Mouse (Mus musculus): Measurements from ENCODE around the gene Kcnab3. TPM values are rescaled to one million over a fixed set of nuclear protein-coding genes. Genes with fewer than 3 reads are reported as not detected.

Gene Kcnab3
- polyA plus RNA-seq, 1 experiment from 2014 or later = 2.4 TPM

DNA sequence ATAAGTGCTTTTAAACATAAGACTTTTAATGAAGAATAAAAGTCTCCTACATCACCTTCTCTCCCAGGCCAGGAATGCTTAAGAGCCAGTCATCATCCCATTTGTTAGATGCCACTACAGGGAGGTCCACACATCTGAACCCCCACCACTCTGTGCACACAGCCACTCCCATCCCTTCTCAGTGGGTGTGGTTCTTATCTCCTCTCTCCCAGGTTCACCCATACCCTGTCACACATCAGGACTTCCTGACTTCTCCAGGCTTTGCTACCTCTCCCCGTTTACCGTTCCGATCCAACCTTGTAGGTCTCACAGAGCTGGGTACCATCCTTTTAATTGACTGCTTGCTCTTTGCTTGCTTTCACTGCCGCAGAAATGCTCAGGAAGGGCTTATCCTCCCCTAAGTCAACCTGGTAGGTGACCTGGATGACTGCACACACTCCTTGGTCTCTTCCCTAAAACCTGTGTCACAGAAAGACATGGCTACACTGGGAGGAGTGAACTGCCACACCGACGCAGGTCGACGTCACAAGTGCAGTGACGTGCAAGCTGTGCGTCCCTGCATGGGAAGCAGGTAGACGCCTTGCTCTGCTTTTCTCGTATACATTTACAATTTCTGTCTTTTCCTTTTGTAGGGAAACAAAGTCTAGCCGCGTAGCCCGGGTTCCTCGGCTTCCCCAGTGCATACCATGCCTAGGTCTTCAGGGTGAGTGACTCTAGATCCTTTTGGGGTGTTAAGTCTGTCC is 47.3 kb downstream of the Kcnab3 start:
- H3K4me2 ChIP-seq (replicated peaks) = no peak overlapping the region
- H3K4me1 ChIP-seq = peaks cover 27% of the 10 kb centered on the region
- no peak for ATAC-seq (ENCODE audit: low FRiP score, low read depth)
- no peaks in the 10 kb centered on the region for H3K27me3 ChIP-seq
- H3K36me3 ChIP-seq = peaks cover 43% of the 10 kb centered on the region
- 91% methylated on average over 16 of the region's 16 CpGs for WGBS
- H3K4me3 ChIP-seq = no peak overlapping the region
- H3K9ac ChIP-seq = no peak overlapping the region
- H3K27ac ChIP-seq = no peak overlapping the region
- no peaks in the 10 kb centered on the region for H3K9me3 ChIP-seq

DNA sequence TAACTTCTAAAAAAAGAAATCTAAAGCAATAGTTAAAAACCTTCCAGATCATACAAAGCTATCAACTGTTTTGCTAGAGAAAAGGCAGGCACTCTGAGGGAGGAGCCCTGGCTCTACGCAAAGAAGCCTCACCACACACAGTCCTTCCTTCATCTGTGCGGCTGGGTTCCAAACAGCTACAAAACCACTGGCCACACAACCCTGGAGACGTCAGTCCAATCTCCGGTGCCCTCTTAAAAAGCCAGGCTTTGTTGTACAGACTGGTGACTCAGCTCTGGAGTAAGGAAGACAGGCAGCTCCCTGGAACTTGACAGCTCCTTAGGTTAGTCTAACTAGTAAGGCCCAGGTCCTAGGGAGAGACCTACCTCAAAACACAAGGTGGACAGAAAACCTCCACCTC is 49.6 kb downstream of the Kcnab3 start:
- WGBS = 87% methylated on average over 4 of the region's 4 CpGs
- Histone ChIP-seq H3K27me3 (no peaks in the 10 kb centered on the region), H3K4me3 (no peak overlapping the region), H3K27ac (no peak overlapping the region), H3K4me1 (peaks cover 20% of the 10 kb centered on the region), H3K9me3 (no peaks in the 10 kb centered on the region), H3K4me2 (replicated peaks) (no peak overlapping the region), H3K9ac (no peak overlapping the region), H3K36me3 (peaks cover 47% of the 10 kb centered on the region)
- no peak for ATAC-seq (ENCODE audit: low FRiP score, low read depth)

GRCm38 (mm10) chr11:69377766-69378165 is 51.7 kb downstream of the Kcnab3 start:
- H3K9me3 ChIP-seq = no peaks in the 10 kb centered on the region
- no peak overlapping the region for H3K9ac ChIP-seq
- no peak overlapping the region for H3K4me3 ChIP-seq
- H3K4me2 ChIP-seq (replicated peaks) = no peak overlapping the region
- peaks cover 41% of the 10 kb centered on the region for H3K36me3 ChIP-seq
- H3K4me1 ChIP-seq = 0 out of 2 replicates have a peak, but pooled peaks cover 4% of the 10 kb centered on the region
- no peak overlapping the region for H3K27ac ChIP-seq
- no peaks in the 10 kb centered on the region for H3K27me3 ChIP-seq
- 88% methylated on average over 3 of the region's 3 CpGs for WGBS
- no peak for ATAC-seq (ENCODE audit: low FRiP score, low read depth)

- Histone ChIP-seq H3K4me2 (replicated peaks) (no peak overlapping the region), H3K36me3 (peaks cover 36% of the 10 kb centered on the region), H3K4me1 (0 out of 2 replicates have a peak, but pooled peaks cover 6% of the 10 kb centered on the region), H3K9me3 (no peaks in the 10 kb centered on the region), H3K27me3 (no peaks in the 10 kb centered on the region), H3K4me3 (no peak overlapping the region), H3K9ac (no peak overlapping the region), H3K27ac (no peak overlapping the region)
- no peak for ATAC-seq (ENCODE audit: low FRiP score, low read depth)
- 83% methylated on average over 3 of the region's 3 CpGs for WGBS
Observed at GRCm38 (mm10) chr11:69379600-69379999, 53.5 kb downstream of the Kcnab3 start.

DNA sequence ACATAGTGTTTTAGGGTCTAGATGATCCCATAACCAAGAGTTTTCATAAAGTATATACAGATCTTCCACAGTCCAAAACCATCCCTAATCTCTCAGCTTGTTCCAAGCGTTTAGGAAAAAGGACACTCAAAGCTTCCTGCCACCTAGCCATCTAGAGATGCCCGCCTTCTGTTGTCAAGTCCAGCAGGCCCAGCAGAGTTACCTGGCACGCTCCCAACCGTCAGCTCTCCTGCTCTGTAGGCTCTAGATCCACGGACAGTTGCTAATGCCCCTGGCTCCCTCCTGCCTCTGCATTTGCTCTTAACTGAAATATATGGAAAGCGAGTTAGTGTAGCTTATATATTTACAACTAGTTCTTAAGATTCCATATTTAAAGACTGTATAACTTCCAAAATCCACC is 55.3 kb downstream of the Kcnab3 start:
- Histone ChIP-seq H3K4me1 (0 out of 2 replicates have a peak, but pooled peaks cover 6% of the 10 kb centered on the region), H3K4me3 (no peak overlapping the region), H3K36me3 (peaks cover 33% of the 10 kb centered on the region), H3K9me3 (no peaks in the 10 kb centered on the region), H3K9ac (no peak overlapping the region), H3K27me3 (no peaks in the 10 kb centered on the region), H3K4me2 (replicated peaks) (no peak overlapping the region), H3K27ac (no peak overlapping the region)
- no peak for ATAC-seq (ENCODE audit: low FRiP score, low read depth)
- 82% methylated on average over 6 of the region's 6 CpGs for WGBS

Other genes starting within 250 kb of the Kcnab3 start
- gene Vamp2, start 237.8 kb upstream of the Kcnab3 start, polyA plus RNA-seq (2015; fragmentation: Nextera tagmentation; extraction: Ambion mirVana) = 82.8 and 88.6 TPM in 2 replicates
- gene Per1, start 231.0 kb upstream of the Kcnab3 start, polyA plus RNA-seq (2015; fragmentation: Nextera tagmentation; extraction: Ambion mirVana) = 9.3 and 12.0 TPM in 2 replicates
- gene Hes7, start 205.9 kb upstream of the Kcnab3 start, polyA plus RNA-seq (2015; fragmentation: Nextera tagmentation; extraction: Ambion mirVana) = 0.74 and 1.2 TPM in 2 replicates
- 0.52 and 0.55 TPM in 2 replicates for gene 9130213A22Rik, start 203.7 kb upstream of the Kcnab3 start, polyA plus RNA-seq (2015; fragmentation: Nextera tagmentation; extraction: Ambion mirVana)
- 1.6 TPM in 2 replicates for gene Aloxe3, start 200.4 kb upstream of the Kcnab3 start, polyA plus RNA-seq (2015; fragmentation: Nextera tagmentation; extraction: Ambion mirVana)
- gene Alox12b, start 169.3 kb upstream of the Kcnab3 start, polyA plus RNA-seq (2015; fragmentation: Nextera tagmentation; extraction: Ambion mirVana) = 0.22 and 0.25 TPM in 2 replicates
- 0.08 and 0.09 TPM in 2 replicates for gene Alox8, start 128.4 kb upstream of the Kcnab3 start, polyA plus RNA-seq (2015; fragmentation: Nextera tagmentation; extraction: Ambion mirVana)
- 0.09 and 0.25 TPM in 2 replicates for gene Gucy2e, start 89.2 kb upstream of the Kcnab3 start, polyA plus RNA-seq (2015; fragmentation: Nextera tagmentation; extraction: Ambion mirVana)
- gene Cntrob, start 2.5 kb upstream of the Kcnab3 start, polyA plus RNA-seq (2015; fragmentation: Nextera tagmentation; extraction: Ambion mirVana) = 25.3 and 26.4 TPM in 2 replicates
- gene Trappc1, start 2.3 kb upstream of the Kcnab3 start, polyA plus RNA-seq (2015; fragmentation: Nextera tagmentation; extraction: Ambion mirVana) = 153 and 162 TPM in 2 replicates
- gene Rnf227, start 14.2 kb downstream of the Kcnab3 start, polyA plus RNA-seq (2015; fragmentation: Nextera tagmentation; extraction: Ambion mirVana) = 24.6 and 24.9 TPM in 2 replicates
- gene Chd3, start 43.1 kb downstream of the Kcnab3 start, polyA plus RNA-seq (2015; fragmentation: Nextera tagmentation; extraction: Ambion mirVana) = 117 and 119 TPM in 2 replicates
- gene Naa38, start 69.2 kb downstream of the Kcnab3 start, polyA plus RNA-seq (2015; fragmentation: Nextera tagmentation; extraction: Ambion mirVana) = 127 and 137 TPM in 2 replicates
- gene Cyb5d1, start 69.4 kb downstream of the Kcnab3 start, polyA plus RNA-seq (2015; fragmentation: Nextera tagmentation; extraction: Ambion mirVana) = 35.6 and 38.1 TPM in 2 replicates
- gene Tmem88, start 72.0 kb downstream of the Kcnab3 start, polyA plus RNA-seq (2015; fragmentation: Nextera tagmentation; extraction: Ambion mirVana) = 24.0 and 25.6 TPM in 2 replicates
- gene Kdm6b, start 87.4 kb downstream of the Kcnab3 start, polyA plus RNA-seq (2015; fragmentation: Nextera tagmentation; extraction: Ambion mirVana) = 47.3 and 49.3 TPM in 2 replicates
- 2.2 and 2.4 TPM in 2 replicates for gene Dnah2, start 222.9 kb downstream of the Kcnab3 start, polyA plus RNA-seq (2015; fragmentation: Nextera tagmentation; extraction: Ambion mirVana)
- gene Efnb3, start 233.9 kb downstream of the Kcnab3 start, polyA plus RNA-seq (2015; fragmentation: Nextera tagmentation; extraction: Ambion mirVana) = 45.8 and 47.6 TPM in 2 replicates